Mouse (Mus musculus) small intestine, adult 2 months (tissue): ENCODE measurements around the gene Sec31a. TPM values are rescaled to one million over a fixed set of nuclear protein-coding genes. Genes with fewer than 3 reads are reported as not detected.

ENCODE experiments used
- H3K27ac ChIP-seq: fragments of 200-500 bp; 2 replicates; pipeline ENCODE4 v1.5.1; 2012; ENCODE audit warnings: low read depth, low read length, control low read depth, inconsistent platforms; ENCODE audit not compliant: insufficient read depth
- H3K27me3 ChIP-seq: fragments of 200-500 bp; 2 replicates; pipeline ENCODE4 v1.6.1; 2012; ENCODE audit warnings: mild to moderate bottlenecking, moderate library complexity, low read length, inconsistent platforms; ENCODE audit not compliant: control insufficient read depth, insufficient read depth
- H3K36me3 ChIP-seq: fragments of 200-500 bp; 2 replicates; pipeline ENCODE4 v1.6.1; 2012; ENCODE audit warnings: mild to moderate bottlenecking, low read length, control low read depth, inconsistent platforms; ENCODE audit not compliant: control insufficient read depth, insufficient read depth
- H3K4me1 ChIP-seq: fragments of 200-500 bp; 2 replicates; pipeline ENCODE4 v1.6.1; 2012; ENCODE audit warnings: low read length, inconsistent platforms, mixed read lengths; ENCODE audit not compliant: control insufficient read depth, insufficient read depth, insufficient read length
- H3K4me3 ChIP-seq: fragments of 200-500 bp; 2 replicates; pipeline ENCODE4 v1.5.1; 2012; ENCODE audit warnings: low read depth, mild to moderate bottlenecking, control low read depth, inconsistent platforms, low read length, moderate library complexity
- CTCF ChIP-seq: fragments of 200-500 bp; IDR thresholded peaks from 2 replicates; pipeline ENCODE4 v1.5.1; 2012; ENCODE audit warnings: low read depth, mild to moderate bottlenecking, control low read depth, inconsistent platforms, low read length, moderate library complexity, mixed read lengths; ENCODE audit not compliant: insufficient replicate concordance, insufficient read length; ENCODE audit errors: extremely low read depth
- POLR2A ChIP-seq: fragments of 200-500 bp; IDR thresholded peaks from 2 replicates; pipeline ENCODE4 v1.6.1; 2012; ENCODE audit warnings: low read depth, mild to moderate bottlenecking, control low read depth, inconsistent platforms, low read length, moderate library complexity
- WGBS: fragments of 180-500 bp; shearing (Covaris S2); methylation state at CpG from one replicate; pipeline ENCODE4 v1.1.7; 2018; 5-methylcytosine and 5-hydroxymethylcytosine counted together
- polyA plus RNA-seq: library from polyadenylated mRNA; depleted of rRNA; stranded (reverse); fragments of >200 nt; gene quantifications from 2 replicates; pipeline ENCODE4 v1.2.3, GENCODE M21; 2012

Sec31a gene
- polyA plus RNA-seq, 1 experiment, result 688 TPM

GRCm38 (mm10) chr5:100378981-100379380 is 37.1 kb downstream of the Sec31a start:
- peaks cover 81% of the 10 kb centered on the region for H3K36me3 ChIP-seq
- TF ChIP-seq POLR2A (no peak), CTCF (no peak)
- no peaks in the 10 kb centered on the region for H3K27me3 ChIP-seq
- H3K4me1 ChIP-seq, result peaks cover 35% of the 10 kb centered on the region; the same call in 1 of the 2 replicates
- peak overlapping the region; percentile 99 for H3K27ac ChIP-seq
- H3K4me3 ChIP-seq, result no peak overlapping the region
- WGBS, result 66% methylated on average over 2 of the region's 2 CpGs

GRCm38 (mm10) chr5:100378211-100378610 is 37.8 kb downstream of the Sec31a start:
- H3K36me3 ChIP-seq, result peaks cover 81% of the 10 kb centered on the region
- no peak overlapping the region for H3K4me3 ChIP-seq
- H3K4me1 ChIP-seq, result peaks cover 32% of the 10 kb centered on the region; the same call in 1 of the 2 replicates
- peak overlapping the region; percentile 95; the same call in 1 of the 2 replicates for H3K27ac ChIP-seq
- no peak for TF ChIP-seq CTCF
- TF ChIP-seq POLR2A, result no peak
- no peaks in the 10 kb centered on the region for H3K27me3 ChIP-seq
- WGBS, result 94% methylated on average over 5 of the region's 5 CpGs

GRCm38 (mm10) chr5:100377376-100377775 is 38.7 kb downstream of the Sec31a start:
- Histone ChIP-seq H3K4me3 (no peak overlapping the region), H3K36me3 (peaks cover 79% of the 10 kb centered on the region), H3K27ac (no peak overlapping the region), H3K4me1 (peaks cover 28% of the 10 kb centered on the region; the same call in 1 of the 2 replicates), H3K27me3 (no peaks in the 10 kb centered on the region)
- TF ChIP-seq POLR2A (no peak), CTCF (no peak)
- WGBS, result 70% methylated on average over 2 of the region's 2 CpGs

GRCm38 (mm10) chr5:100374703-100375102 is 41.3 kb downstream of the Sec31a start:
- H3K36me3 ChIP-seq, result peaks cover 79% of the 10 kb centered on the region
- no peaks in the 10 kb centered on the region for H3K27me3 ChIP-seq
- H3K27ac ChIP-seq, result no peak overlapping the region
- WGBS, result 83% methylated on average over 2 of the region's 2 CpGs
- TF ChIP-seq POLR2A (no peak), CTCF (no peak)
- no peak overlapping the region for H3K4me3 ChIP-seq
- peaks cover 10% of the 10 kb centered on the region; the same call in 1 of the 2 replicates for H3K4me1 ChIP-seq

GRCm38 (mm10) chr5:100373952-100374351 is 42.1 kb downstream of the Sec31a start:
- 39% methylated on average over 5 of the region's 5 CpGs for WGBS
- Histone ChIP-seq H3K27me3 (no peaks in the 10 kb centered on the region), H3K36me3 (peaks cover 72% of the 10 kb centered on the region), H3K4me3 (no peak overlapping the region), H3K27ac (no peak overlapping the region), H3K4me1 (peaks cover 7% of the 10 kb centered on the region; the same call in 1 of the 2 replicates)
- TF ChIP-seq CTCF (peak; percentile 75; the same call in 1 of the 2 replicates), POLR2A (no peak)

- WGBS, result 51% methylated on average over 1 of the region's 1 CpGs
- Histone ChIP-seq H3K27ac (no peak overlapping the region), H3K4me3 (no peak overlapping the region), H3K4me1 (peaks cover 3% of the 10 kb centered on the region; the same call in 1 of the 2 replicates), H3K27me3 (no peaks in the 10 kb centered on the region), H3K36me3 (peaks cover 67% of the 10 kb centered on the region)
- TF ChIP-seq CTCF (no peak), POLR2A (no peak)
Observed at GRCm38 (mm10) chr5:100370919-100371318, 45.1 kb downstream of the Sec31a start.

GRCm38 (mm10) chr5:100369825-100370459 is 46.1 kb downstream of the Sec31a start:
- H3K27me3 ChIP-seq, result no peaks in the 10 kb centered on the region
- H3K4me1 ChIP-seq, result peaks cover 3% of the 10 kb centered on the region; the same call in 1 of the 2 replicates
- no peak overlapping the region for H3K27ac ChIP-seq
- H3K36me3 ChIP-seq, result peaks cover 67% of the 10 kb centered on the region
- H3K4me3 ChIP-seq, result no peak overlapping the region
- no peak for TF ChIP-seq CTCF
- TF ChIP-seq POLR2A, result no peak
- 78% methylated on average over 11 of the region's 11 CpGs for WGBS

- no peaks in the 10 kb centered on the region for H3K27me3 ChIP-seq
- 71% methylated on average over 6 of the region's 6 CpGs for WGBS
- H3K4me3 ChIP-seq, result no peak overlapping the region
- H3K27ac ChIP-seq, result no peak overlapping the region
- TF ChIP-seq CTCF (no peak), POLR2A (no peak)
- no peaks in the 10 kb centered on the region for H3K4me1 ChIP-seq
- peaks cover 66% of the 10 kb centered on the region for H3K36me3 ChIP-seq
Observed at GRCm38 (mm10) chr5:100369093-100369492, 46.9 kb downstream of the Sec31a start.
